Mouse (Mus musculus): ENCODE measurements around the gene Aen. TPM values are rescaled to one million over a fixed set of nuclear protein-coding genes. Genes with fewer than 3 reads are reported as not detected.

The Aen gene
- polyA plus RNA-seq, 1 experiment, result 90.3 TPM

GRCm38 (mm10) chr7:78868731-78869130, 26.9 kb upstream of the Aen start:
- TF ChIP-seq CTCF (IDR thresholded peaks at IDR 0.05; ENCODE audit: borderline replicate concordance, insufficient read depth, low read length), result no peak
- TF ChIP-seq POLR2A (IDR thresholded peaks at IDR 0.05; ENCODE audit: low read depth, low read length), result no peak
- Histone ChIP-seq H3K27ac (ENCODE audit: insufficient read depth, low read length) (no peak overlapping the region), H3K4me3 (ENCODE audit: insufficient read depth, low read length) (no peak overlapping the region), H3K4me1 (ENCODE audit: control insufficient read depth, insufficient read depth, low read length) (no peaks in the 10 kb centered on the region)

DNA sequence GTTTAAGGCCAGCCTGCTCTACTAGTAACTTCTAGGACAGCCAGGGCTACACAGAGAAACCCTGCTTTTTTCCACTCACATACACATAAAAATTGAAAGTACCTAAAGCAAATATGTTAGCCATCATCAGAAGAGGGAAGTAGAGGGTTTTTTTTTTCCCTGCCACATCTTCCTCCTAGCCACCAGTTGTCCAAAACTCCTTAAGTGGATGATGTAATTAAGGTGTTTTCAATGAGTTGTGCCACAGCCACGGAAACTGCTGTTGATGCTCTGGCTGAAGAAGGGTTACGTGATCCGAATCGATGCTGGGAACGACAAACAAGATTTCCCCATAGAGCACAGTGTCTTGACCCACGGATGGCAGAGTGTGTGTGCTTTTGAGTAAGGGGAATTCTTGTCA, 23.3 kb upstream of the Aen start:
- Histone ChIP-seq H3K4me1 (ENCODE audit: control insufficient read depth, insufficient read depth, low read length) (no peaks in the 10 kb centered on the region), H3K4me3 (ENCODE audit: insufficient read depth, low read length) (no peak overlapping the region), H3K27ac (ENCODE audit: insufficient read depth, low read length) (no peak overlapping the region)
- TF ChIP-seq CTCF (IDR thresholded peaks at IDR 0.05; ENCODE audit: borderline replicate concordance, insufficient read depth, low read length), result no peak
- no peak for TF ChIP-seq POLR2A (IDR thresholded peaks at IDR 0.05; ENCODE audit: low read depth, low read length)

GRCm38 (mm10) chr7:78872831-78873230, 22.8 kb upstream of the Aen start:
- Histone ChIP-seq H3K4me1 (ENCODE audit: control insufficient read depth, insufficient read depth, low read length) (no peaks in the 10 kb centered on the region), H3K4me3 (ENCODE audit: insufficient read depth, low read length) (no peak overlapping the region), H3K27ac (ENCODE audit: insufficient read depth, low read length) (no peak overlapping the region)
- TF ChIP-seq CTCF (IDR thresholded peaks at IDR 0.05; ENCODE audit: borderline replicate concordance, insufficient read depth, low read length), result no peak
- TF ChIP-seq POLR2A (IDR thresholded peaks at IDR 0.05; ENCODE audit: low read depth, low read length), result no peak

- Histone ChIP-seq H3K27ac (ENCODE audit: insufficient read depth, low read length) (no peak overlapping the region), H3K4me3 (ENCODE audit: insufficient read depth, low read length) (no peak overlapping the region), H3K4me1 (ENCODE audit: control insufficient read depth, insufficient read depth, low read length) (no peaks in the 10 kb centered on the region)
- TF ChIP-seq CTCF (IDR thresholded peaks at IDR 0.05; ENCODE audit: borderline replicate concordance, insufficient read depth, low read length) (no peak), POLR2A (IDR thresholded peaks at IDR 0.05; ENCODE audit: low read depth, low read length) (no peak)
These were observed 13.8 kb upstream of the Aen start for GRCm38 (mm10) chr7:78881607-78882468.

GRCm38 (mm10) chr7:78882469-78882837, 13.2 kb upstream of the Aen start:
- TF ChIP-seq CTCF (IDR thresholded peaks at IDR 0.05; ENCODE audit: borderline replicate concordance, insufficient read depth, low read length) (no peak), POLR2A (IDR thresholded peaks at IDR 0.05; ENCODE audit: low read depth, low read length) (no peak)
- Histone ChIP-seq H3K27ac (ENCODE audit: insufficient read depth, low read length) (no peak overlapping the region), H3K4me1 (ENCODE audit: control insufficient read depth, insufficient read depth, low read length) (no peaks in the 10 kb centered on the region), H3K4me3 (ENCODE audit: insufficient read depth, low read length) (no peak overlapping the region)

GRCm38 (mm10) chr7:78883016-78883725, 12.5 kb upstream of the Aen start:
- TF ChIP-seq CTCF (IDR thresholded peaks at IDR 0.05; ENCODE audit: borderline replicate concordance, insufficient read depth, low read length) (no peak), POLR2A (IDR thresholded peaks at IDR 0.05; ENCODE audit: low read depth, low read length) (no peak)
- Histone ChIP-seq H3K4me1 (ENCODE audit: control insufficient read depth, insufficient read depth, low read length) (no peaks in the 10 kb centered on the region), H3K27ac (ENCODE audit: insufficient read depth, low read length) (no peak overlapping the region), H3K4me3 (ENCODE audit: insufficient read depth, low read length) (no peak overlapping the region)

- Histone ChIP-seq H3K4me1 (ENCODE audit: control insufficient read depth, insufficient read depth, low read length) (no peaks in the 10 kb centered on the region), H3K27ac (ENCODE audit: insufficient read depth, low read length) (no peak overlapping the region), H3K4me3 (ENCODE audit: insufficient read depth, low read length) (no peak overlapping the region)
- TF ChIP-seq CTCF (IDR thresholded peaks at IDR 0.05; ENCODE audit: borderline replicate concordance, insufficient read depth, low read length) (no peak), POLR2A (IDR thresholded peaks at IDR 0.05; ENCODE audit: low read depth, low read length) (no peak)
These were observed 12.0 kb upstream of the Aen start for GRCm38 (mm10) chr7:78883726-78884060.

DNA sequence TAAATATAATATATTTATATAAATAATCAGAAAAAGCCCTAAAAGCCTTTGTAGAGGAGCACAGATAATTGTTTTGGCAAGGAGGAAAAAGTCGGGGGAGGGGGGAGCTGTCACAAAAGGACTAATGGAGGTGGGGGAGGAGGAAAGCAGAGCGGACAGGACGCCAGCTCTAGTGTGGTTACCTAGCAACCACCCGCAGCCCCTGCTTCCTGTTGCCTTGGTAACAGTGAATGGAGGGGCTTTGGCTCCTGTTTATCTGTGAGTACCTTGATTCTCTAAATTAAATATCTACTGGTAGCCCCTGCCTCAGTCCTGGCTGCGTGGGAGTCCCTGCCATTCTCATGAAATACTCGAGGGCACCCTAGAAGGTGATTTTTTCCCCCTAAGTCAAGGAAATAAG, 11.5 kb upstream of the Aen start:
- no peak for TF ChIP-seq CTCF (IDR thresholded peaks at IDR 0.05; ENCODE audit: borderline replicate concordance, insufficient read depth, low read length)
- TF ChIP-seq POLR2A (IDR thresholded peaks at IDR 0.05; ENCODE audit: low read depth, low read length), result no peak
- Histone ChIP-seq H3K4me1 (ENCODE audit: control insufficient read depth, insufficient read depth, low read length) (no peaks in the 10 kb centered on the region), H3K4me3 (ENCODE audit: insufficient read depth, low read length) (no peak overlapping the region), H3K27ac (ENCODE audit: insufficient read depth, low read length) (no peak overlapping the region)

- Histone ChIP-seq H3K4me1 (ENCODE audit: control insufficient read depth, insufficient read depth, low read length) (no peaks in the 10 kb centered on the region), H3K4me3 (ENCODE audit: insufficient read depth, low read length) (no peak overlapping the region), H3K27ac (ENCODE audit: insufficient read depth, low read length) (no peak overlapping the region)
- no peak for TF ChIP-seq CTCF (IDR thresholded peaks at IDR 0.05; ENCODE audit: borderline replicate concordance, insufficient read depth, low read length)
These were observed 10.2 kb upstream of the Aen start for GRCm38 (mm10) chr7:78885404-78885803.

GRCm38 (mm10) chr7:78886496-78886895, 9.2 kb upstream of the Aen start:
- no peak overlapping the region for H3K4me3 ChIP-seq (ENCODE audit: insufficient read depth, low read length)
- H3K4me1 ChIP-seq (ENCODE audit: control insufficient read depth, insufficient read depth, low read length), result no peaks in the 10 kb centered on the region
- no peak for TF ChIP-seq POLR2A (IDR thresholded peaks at IDR 0.05; ENCODE audit: low read depth, low read length)
- TF ChIP-seq CTCF (IDR thresholded peaks at IDR 0.05; ENCODE audit: borderline replicate concordance, insufficient read depth, low read length), result no peak
- H3K27ac ChIP-seq (ENCODE audit: insufficient read depth, low read length), result no peak overlapping the region
